Mouse (Mus musculus) lung, adult 18-20 months (tissue): ENCODE measurements around the gene Slc6a5.
"Not testable (repeated sequence)": the region's sequence is repeated elsewhere in the genome, so short reads cannot be mapped to it uniquely, and the experiment has no call there.

Experiments used
- DNase-seq, 2 experiments: peaks; one replicate each; pipeline ENCODE4 v3.0.0; 2022; ENCODE audit warnings: mixed read lengths in 2 of 2

The Slc6a5 gene

DNA sequence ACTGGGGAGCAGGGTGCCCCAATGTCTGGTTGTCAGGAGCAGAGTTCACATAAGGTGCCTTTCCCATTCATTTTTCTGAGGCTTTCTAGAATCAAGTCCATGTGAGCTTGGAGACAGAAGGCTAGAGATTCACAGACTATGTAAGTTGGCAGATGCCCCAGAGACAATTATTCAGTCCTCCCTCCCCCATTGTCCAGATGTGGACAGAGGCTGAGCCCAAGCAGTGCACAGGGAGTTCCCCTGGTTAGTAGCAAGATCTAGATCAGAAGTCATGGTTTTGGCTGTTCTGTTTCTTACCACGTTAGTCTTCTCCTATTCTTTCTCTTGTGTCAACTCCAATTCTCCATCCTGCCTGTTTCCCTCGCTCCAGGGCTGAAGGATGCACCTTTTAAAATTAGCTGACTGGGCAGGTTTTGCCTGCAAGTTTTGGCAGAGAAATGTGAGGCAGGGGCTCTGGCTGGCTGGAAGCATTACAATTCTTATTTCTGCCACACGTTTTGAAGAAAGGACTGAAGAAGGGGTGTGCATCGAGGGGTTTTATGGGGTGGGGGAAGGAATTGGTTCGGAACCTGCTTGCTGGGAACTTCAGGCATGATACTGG is 3.9 kb downstream of the Slc6a5 start:
- no peak for DNase-seq

DNA sequence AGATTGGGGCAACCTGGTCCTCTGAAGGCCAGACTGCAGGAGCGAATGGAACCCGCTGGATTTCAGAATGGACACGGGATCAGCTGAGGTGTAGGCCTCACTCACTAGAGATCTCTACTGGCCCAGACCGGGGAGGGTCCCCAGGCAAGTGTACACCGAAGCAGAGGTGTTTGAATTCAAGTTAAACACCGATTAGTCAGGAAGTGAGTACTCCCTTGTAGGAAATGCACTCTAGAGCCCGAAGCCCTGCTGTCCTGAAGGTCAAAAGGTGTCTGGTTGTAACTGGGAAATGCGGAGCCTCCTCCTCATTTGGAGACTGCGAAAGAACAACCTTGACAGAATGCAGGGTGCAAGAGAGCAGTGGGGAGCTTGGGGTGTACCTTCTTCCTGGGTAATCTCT is 5.0 kb downstream of the Slc6a5 start:
- no peak for DNase-seq

DNA sequence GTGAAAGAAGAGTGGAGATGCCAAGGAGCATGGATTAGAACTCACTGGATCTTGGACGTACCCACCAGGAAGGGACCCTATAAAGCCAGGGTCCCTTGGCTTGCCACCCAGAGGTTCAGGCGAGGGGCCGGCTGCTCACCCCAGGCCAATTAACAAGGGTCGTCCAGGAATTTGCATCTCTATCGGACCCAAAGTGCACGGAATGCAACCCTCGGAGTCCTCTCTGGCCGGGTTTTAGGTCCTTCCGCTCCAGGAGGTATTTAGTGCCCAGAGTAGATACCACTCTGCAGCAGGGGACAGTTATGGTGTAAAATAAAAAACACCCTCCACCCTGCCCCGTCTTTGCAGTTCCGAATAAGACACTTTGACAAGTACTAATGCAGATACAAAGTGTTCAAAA is 5.5 kb downstream of the Slc6a5 start:
- no peak for DNase-seq

DNA sequence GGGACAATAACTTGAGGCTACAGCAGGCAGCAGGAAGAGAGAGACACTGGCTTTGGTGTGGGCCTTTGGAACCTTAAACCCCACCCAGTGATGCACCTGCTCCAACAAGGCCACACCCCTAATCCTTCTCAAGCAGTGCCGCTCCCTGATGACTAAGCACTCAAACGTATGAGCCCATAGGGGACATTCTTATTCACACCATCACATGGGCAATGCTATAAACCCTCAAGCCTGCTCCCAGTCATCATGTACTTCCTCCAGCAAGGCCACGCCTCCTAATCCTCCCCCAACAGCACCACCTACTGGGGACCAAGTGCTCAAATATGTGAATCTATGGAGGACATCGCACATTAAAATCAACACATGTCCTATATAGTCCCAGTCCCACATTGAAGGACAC is 9.5 kb downstream of the Slc6a5 start:
- DNase-seq: no peak

DNA sequence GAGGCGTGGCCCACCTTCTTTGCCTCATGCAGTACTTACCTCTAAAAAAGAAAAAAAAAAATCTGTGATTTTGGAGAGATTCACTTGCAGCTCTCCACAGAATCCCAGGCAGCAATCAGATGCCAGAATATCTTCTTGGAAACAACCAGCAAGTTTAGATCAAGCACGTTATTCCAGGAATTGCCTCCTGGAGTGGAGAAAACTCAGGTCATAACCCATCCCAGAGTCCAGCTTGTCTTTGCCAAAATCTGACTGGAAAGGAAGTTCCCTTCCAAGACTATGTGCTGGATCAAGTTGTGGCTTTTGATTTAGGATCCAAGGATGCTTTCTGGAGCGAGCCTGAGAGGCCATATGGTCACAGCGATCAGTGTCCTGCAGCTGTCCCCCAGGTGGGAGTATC is 10.8 kb downstream of the Slc6a5 start:
- DNase-seq: no peak

DNA sequence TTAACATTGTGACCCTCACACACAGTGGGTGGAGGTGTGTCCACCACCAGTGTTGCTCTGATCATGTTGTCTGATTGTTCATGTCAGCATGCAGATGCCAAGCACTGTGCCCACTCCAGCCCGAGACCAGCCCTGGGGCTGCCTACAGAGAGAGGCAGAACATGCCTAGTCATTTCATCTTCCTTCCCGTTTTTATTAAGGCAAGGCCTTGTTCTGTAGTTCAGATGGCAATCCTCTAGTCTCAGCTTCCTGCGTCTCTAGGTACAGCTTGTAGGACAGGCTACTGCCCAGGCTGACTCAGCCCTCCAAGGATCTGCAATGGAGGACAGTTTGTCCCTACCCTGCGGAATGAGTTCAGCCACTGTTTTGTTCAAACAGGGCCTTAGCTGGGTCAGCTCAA is 13.0 kb downstream of the Slc6a5 start:
- peak in 1 of 2 experiments; percentile 4 for DNase-seq

DNA sequence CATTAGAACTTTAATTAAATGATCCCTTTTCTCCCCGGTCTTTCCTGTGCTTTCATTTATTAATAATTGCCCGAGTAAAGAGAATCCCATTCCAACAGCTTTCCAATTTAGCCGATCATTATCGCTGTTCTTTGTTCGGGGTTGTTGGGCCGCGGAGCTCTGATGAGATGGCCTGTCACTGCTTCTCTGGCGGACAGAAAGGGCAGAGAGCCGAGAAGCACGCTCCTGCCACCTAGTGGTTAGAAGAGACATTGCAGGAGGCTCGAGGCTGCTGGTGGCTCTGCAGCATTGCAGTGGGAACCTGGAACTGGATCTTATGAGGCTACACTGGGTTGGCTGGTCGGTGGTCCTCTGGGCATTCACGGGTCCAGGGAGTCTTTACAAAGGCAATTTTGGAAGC is 13.4 kb downstream of the Slc6a5 start:
- DNase-seq: peak; percentile 61 to 67

DNA sequence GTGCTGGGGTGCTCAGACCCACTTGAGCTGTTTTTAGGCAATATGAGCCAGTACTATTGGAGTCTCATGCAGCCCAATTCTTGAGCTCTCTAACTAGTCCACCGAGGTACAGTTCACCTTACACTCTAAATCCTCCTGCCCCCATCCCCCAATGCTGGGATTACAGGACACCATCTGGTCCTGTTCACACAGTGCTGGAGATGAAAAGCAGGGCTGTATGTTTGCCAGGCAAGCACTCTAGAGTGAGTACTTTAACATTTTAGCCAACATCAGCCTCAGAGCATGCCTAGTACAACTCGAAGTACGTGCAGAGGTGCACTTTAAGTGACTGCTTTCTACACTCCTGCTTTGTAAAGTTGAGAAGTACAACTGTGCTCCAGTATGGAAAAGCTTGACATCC is 18.6 kb downstream of the Slc6a5 start:
- DNase-seq: no peak

DNA sequence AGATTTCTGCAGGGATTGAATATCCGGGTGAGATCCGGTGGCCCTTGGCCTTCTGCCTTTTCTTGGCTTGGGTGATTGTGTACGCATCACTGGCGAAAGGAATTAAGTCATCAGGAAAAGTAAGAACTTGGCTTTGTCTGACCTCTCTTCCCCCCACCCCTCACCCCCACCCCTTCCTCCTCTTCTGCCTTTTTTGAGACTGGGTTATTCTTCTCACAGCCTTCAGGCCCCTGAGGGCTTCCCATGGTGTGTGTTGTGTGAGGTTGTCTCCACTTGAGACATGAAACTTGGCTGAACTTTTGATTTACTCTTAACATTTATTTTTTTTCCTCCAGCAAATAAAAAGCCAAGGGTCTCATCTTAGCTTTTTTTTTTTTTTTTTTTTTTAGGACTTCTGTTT is 20.1 kb downstream of the Slc6a5 start:
- no peak for DNase-seq

DNA sequence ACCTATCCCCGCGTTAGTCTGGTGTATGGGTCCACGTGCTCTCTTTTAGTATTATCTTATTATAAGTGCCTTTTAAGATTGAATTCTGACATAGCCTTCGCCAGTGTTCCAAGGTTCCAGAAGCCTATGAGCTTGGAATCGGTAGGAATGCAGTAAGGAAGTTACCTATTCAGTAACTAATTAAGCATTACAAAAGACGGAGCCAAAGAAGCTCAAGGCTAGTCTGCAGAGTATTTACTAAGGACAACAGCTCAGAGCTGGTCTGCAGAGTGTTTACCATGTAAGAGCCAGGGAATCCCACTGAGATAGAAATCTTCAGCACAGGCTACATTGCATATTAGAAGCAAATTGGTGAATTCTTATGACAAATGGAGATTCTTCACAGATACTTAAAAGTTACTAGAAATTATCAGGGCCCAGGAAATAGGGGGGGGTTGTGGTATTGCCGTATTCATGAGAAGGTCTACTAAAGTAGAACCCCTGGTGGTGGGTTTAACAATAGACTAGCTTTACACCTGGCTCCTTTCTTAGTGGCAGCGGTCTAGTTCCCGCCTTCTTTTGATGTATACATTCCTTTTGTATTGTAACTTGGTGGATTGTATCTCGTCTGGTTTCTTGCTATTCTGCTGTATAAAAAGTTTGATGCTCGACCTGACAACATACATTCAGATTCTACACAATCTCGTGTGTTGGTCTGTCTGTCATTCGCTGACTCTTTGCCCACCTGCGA is 23.6 kb downstream of the Slc6a5 start:
- not testable (repeated sequence) for DNase-seq

DNA sequence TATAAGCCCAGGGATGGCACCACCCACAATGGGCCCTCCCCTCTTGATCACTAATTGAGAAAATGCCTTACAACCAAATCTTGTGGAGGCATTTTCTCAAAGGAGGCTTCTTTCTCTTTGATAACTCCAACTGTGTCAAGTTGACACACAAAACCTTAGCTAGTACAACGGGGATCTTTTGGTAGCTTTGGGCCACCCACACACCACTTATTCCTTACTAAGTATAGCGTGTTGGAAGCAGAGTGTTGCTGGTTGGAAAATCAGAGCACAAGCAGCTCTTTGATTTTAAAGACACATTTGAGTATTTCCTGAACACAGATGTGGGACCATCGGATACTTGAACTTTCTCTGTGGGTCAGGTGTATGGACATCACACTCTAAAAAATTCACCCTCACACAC is 26.9 kb downstream of the Slc6a5 start:
- DNase-seq: no peak

DNA sequence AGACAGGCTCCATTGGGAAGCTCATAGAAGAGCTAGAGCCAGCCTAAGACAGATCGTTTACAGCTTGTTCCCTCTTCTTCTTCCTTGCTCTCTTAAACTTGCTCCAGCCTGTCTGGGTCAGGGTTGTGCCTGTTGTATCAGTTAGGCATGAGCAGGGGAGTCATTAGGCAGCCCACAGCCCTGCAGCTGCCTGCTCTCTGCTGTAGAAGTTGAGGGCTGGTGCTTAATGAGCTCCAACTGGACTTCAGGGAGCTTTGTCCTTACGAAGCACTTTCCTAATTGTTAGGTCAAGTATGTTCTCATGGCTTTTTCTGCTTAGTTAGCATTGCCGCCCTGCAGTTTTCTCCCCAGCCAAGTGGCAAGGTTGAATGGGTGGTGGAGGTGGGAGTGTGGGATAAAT is 32.1 kb downstream of the Slc6a5 start:
- no peak for DNase-seq

DNA sequence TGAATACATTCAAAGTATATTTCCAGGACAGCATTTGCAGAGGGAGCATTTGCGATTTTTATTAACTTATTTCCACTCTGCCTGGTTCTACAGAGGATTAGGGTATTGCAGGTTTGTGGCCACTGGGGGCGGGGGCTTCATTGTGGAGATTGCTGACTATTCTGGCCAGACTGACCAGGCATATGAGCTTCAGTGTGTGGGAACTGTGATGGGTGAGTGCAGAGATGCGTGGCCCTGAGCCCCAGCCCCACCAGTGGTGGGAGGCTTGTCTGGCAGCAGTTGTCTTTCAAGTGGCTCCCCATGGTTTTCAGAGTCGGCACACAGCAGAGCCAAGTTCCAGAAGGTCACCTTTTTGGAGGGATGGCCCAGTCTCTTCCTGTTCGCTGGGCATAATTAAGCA is 32.5 kb downstream of the Slc6a5 start:
- no peak for DNase-seq

DNA sequence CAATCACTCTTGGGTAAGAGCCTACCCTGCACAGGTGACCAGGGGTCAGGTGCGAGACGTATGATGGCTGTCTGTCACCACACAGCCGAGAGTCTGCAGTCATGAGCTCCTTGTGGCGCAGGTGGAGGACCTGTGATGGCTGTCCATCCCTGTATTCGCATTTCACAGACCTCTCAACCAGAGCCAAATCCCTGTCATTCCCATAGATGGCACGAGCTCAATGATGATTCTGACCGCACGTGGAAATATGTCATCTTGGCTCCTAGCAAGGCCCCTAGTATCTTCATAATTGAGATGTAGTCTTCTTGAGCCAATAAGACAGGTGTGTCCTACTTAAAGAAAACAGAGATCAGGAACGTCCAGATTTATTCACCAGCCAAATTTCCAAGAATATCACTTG is 36.7 kb downstream of the Slc6a5 start:
- DNase-seq: no peak

DNA sequence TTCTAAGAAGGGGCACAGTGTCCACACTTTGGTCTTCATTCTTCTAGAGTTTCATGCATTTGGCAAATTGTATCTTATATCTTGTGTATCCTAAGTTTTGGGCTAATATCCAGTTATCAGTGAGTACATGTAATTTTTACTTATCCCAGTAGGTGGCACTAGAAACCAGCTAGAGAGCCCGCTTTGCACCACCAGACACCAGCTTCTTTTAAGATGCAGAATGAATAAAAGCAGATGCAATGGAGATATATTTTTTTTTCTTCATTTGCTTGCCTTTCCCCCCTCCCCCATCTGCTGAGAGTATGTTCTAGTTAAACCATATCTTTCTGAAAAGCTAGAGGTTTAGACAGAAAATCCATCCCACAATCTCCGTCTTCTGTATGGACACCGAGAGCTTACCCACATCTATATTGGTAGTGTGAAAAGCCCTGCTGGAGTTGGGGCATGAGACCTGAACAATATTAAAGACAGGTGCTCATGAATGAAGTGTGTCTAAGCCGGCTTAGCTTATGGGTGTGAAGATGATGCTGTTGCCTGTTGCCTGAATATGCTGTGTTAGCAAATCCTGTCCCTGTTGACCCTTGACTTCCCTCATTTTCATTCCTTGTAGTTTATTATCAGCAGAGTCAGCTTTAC is 43.7 kb downstream of the Slc6a5 start:
- no peak for DNase-seq

DNA sequence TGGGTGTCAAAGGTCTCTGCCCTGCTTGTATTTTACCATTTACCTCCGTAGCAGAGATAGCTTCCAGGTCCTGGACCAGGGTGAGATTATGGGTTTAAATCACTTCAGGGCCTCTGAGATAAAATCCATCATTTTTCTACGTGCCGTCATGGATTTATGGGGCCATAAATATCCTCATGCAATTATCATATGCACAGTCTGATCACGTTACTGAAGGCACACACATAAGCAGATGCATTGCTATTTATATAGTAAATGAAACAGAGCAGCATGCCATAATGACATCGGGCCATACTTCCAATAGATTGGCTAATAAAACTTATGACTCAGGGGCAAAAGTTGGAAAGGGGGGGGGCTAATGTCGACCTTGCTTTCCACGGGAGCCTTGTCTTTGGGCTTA is 44.9 kb downstream of the Slc6a5 start:
- no peak for DNase-seq

DNA sequence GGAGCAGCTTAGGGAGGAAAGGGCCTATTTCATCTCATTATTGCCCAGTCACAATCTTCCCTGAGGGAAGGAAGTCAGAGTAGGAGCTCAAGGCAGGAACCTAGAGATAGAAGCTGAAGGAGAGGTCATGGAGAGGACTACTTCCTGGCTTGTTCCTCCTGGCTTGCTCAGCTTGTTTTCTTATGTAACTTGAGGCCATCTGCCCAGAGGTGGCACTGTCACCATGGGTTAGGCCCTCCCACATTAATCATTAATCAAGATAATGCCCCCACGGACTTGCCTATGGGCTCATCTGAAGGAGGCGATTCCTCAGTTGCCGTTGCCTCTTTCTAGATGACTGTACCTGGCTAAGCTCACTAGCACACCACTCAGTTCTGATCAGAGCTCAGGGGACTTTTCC is 47.2 kb downstream of the Slc6a5 start:
- DNase-seq: no peak

DNA sequence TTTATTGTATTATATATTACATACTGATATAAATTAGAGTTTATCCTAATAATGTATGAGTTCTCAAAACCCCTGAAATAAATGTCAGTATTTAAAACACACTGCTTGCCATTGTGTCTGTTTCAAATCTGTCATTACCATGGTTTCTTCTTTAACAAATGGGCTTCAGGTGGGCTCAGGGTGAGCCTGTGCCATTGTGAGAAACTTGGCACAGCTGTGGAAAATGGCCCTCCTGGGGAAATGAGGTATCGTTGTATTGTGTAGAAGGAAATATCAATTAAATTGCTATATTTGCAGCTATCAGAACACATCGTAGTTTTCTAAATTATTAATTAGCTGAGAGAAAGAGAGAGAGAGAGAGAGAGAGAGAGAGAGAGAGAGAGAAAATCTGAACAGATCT is 53.8 kb downstream of the Slc6a5 start:
- no peak for DNase-seq

DNA sequence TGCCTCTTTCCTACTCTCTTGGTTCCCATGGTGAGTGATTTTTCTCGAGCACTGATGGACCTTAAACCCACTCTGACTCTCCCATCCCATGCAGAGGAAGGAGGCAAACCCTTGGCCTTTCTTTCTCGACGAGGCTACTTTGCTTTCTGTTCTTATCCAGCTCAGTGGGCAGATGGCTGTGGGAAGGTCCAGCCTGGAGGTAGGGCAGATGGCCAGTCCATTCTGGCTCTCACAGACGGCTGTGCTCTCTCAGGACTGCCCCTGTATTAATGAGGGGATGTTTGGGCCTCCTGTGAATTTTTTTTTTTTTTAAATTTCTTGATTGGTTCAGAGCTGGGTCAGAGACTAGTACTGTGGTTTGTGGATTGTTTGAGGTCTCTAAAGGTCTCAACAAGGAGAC is 59.6 kb downstream of the Slc6a5 start:
- DNase-seq: no peak

DNA sequence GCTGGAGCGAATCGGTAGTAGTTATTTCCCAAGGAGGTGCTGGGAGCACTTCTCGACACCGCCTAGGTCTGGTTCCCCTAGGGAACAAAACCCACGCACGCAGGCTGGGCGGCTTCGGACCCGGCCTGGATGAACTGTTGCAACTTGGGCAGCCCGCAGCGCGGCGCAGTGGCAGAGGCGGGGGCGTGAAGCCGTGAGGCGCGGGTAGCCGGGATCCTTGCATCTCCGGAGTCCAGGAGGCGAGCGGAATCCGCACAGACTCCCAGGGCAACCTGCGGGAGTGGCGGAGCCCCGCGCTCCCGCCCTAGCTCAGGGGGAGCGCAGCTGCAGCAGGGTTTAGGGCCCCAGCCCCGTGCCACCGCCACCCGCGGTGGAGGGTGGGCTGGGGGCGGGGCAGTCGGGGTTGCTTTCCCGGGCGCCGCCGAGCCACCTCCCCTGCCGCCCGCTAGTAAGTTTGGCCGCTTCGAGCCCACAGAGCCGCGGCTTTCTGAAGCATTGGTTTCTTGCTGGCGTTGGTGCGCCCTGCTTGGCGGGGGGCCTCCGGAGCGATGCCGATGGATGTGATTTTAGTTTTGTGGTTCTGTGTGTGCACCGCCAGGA is 65.0 kb downstream of the Slc6a5 start, which contains the start of gene Nell1:
Nell1 (plus strand) TSS at position 24 of the 600 bp plus-strand sequence.
- no peak for DNase-seq

DNA sequence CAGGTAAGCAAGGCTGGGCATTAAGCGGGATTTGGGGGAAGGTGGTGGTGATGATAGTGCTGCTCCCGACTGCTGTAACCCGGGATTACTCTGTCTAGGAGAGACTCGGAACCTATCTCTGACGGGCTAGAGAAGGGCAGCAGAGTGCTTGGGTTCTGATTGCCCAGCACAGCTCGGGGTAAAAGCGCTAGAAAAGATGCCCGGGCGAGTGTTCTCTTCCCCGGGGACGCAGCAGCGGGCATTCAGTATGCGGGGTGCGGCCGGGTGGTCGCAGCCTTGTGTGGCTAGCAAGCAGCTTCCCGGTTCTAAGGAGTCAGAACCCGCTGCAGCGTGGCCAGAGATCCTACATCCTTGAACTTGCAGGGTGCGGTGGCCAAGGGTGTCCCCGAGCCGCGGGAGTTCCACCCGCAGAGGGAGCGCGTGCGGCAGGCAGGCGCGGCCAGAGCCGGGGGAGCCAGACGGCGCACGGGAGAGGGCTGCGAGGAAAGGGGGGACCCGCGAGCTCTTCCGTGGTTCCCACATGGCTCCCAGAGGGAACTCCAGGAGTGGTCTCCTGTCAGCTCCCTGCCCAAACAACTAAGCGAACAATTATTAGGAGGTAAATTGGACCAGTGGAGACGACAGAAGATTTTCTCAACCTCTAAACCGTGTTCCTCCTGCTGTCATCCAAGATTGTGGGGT is 65.6 kb downstream of the Slc6a5 start:
- no peak for DNase-seq

DNA sequence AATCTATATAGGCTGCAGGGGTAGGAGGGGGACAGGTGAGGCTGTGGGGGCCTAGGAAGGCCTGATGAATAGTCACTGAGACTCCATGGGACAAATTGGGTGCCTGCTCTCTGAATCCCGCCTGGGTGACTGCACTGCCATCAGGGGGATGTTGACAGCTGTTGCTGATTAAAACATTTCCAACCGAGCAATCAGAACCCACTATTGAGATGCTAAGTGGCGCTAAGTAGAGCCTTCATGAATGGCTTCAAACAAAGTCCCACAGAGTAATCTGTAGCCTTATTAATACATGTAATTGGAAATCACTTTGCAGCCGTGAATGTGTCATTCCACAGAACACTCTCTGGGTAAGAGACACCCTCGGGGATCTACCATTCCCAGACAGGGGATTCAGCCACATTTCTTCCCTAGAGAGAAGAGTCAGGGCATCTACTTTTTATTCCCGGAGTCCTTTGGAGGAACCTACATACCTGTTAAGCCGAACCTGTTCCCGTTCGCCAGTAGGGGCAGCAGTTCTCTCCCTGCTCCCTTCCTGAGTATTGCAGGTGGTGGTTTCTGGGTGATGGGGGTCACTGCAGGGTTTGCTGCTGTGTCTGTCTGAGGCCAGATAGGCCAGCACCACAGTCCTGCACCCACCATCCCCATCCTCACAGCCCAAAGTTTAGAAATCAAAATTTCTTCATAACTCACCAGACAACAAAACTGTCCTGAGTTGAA is 71.7 kb downstream of the Slc6a5 start:
- no peak for DNase-seq

DNA sequence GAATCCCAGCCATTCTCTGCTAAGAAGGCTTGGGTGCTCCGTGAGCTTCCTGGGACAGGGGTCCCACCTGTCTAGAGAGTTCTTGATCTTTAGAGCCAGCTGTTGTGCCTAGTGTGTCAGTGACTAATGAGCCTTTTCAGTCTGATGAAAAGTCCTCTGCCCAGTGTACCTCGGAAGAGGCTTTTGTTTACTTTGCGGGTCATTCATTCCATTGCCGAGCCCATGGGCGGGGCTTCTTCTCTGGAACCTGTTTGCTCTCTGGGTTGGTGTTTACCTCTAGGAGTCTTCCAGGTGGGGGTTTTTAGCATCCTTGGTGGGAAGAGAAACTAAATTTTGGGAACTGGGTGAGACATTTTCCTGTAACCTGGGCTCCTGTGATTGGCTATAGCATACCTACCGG is 74.8 kb downstream of the Slc6a5 start:
- no peak for DNase-seq
